Mouse (Mus musculus) left cerebral cortex, adult 2 months (tissue): ENCODE measurements around the gene Fto. TPM values are rescaled to one million over a fixed set of nuclear protein-coding genes. Genes with fewer than 3 reads are reported as not detected.

Experiments used
- DNase-seq, 2 experiments: peaks; one replicate each; pipeline ENCODE4 v3.0.0; 2021 to 2022; ENCODE audit warnings: low spot score in 2 of 2, mixed read lengths in 1 of 2; ENCODE audit errors: extremely low spot score in 1 of 2
- H3K27ac ChIP-seq: fragments of 200-600 bp; 2 replicates; pipeline ENCODE4 v1.8.1; 2022
- H3K4me3 ChIP-seq: fragments of 200-600 bp; 2 replicates; pipeline ENCODE4 v1.8.1; 2022
- CTCF ChIP-seq: fragments of 200-600 bp; IDR thresholded peaks from 2 replicates; pipeline ENCODE4 v1.8.1; 2022; ENCODE audit warnings: antibody characterized with exemption, mild to moderate bottlenecking, moderate library complexity
- intact Hi-C: fragments of 180-260 bp; cut with DNase I; formaldehyde crosslinking; loops from one replicate; pipeline ENCODE4 v1.15.1; 2025
- total RNA-seq, 2 experiments: library from RNA; stranded (reverse); gene quantifications; 2 replicates each; pipeline ENCODE4 v1.2.3; 2021

Fto gene
- total RNA-seq, 2 experiments from 2014 or later = 152 to 155 TPM

- no peak overlapping the region for H3K4me3 ChIP-seq
- DNase-seq = no peak
- intact Hi-C loops = no loop called here
- no peak for TF ChIP-seq CTCF
- peak overlapping the region; percentile 54 for H3K27ac ChIP-seq
Measured at GRCm38 (mm10) chr8:91365804-91366203, 52.5 kb downstream of the Fto start.

- H3K4me3 ChIP-seq = no peak overlapping the region
- TF ChIP-seq CTCF = no peak
- no peak overlapping the region for H3K27ac ChIP-seq
- intact Hi-C loops = loop anchor here (10.0 kb wide), 1 partner anchor 244 kb away; no protein-coding TSS in a partner anchor
- no peak for DNase-seq
Measured at GRCm38 (mm10) chr8:91370899-91371298, 57.6 kb downstream of the Fto start.

GRCm38 (mm10) chr8:91371995-91372394 lies 58.7 kb downstream of the Fto start:
- Histone ChIP-seq H3K27ac (no peak overlapping the region), H3K4me3 (no peak overlapping the region)
- intact Hi-C loops = loop anchor here (10.0 kb wide), 1 partner anchor 243 kb away; no protein-coding TSS in a partner anchor
- no peak for TF ChIP-seq CTCF
- DNase-seq = no peak

- Histone ChIP-seq H3K27ac (no peak overlapping the region), H3K4me3 (no peak overlapping the region)
- intact Hi-C loops = loop anchor here (10.0 kb wide), 1 partner anchor 242 kb away; no protein-coding TSS in a partner anchor
- TF ChIP-seq CTCF = no peak
- no peak for DNase-seq
Measured at GRCm38 (mm10) chr8:91372780-91373577, 59.7 kb downstream of the Fto start.

- no peak for DNase-seq
- TF ChIP-seq CTCF = no peak
- intact Hi-C loops = loop anchor here (5.0 to 10.0 kb wide), 3 partner anchors 107 to 982 kb away; partner anchors contain the start of gene Irx5
Measured at GRCm38 (mm10) chr8:91375054-91375938, 62.0 kb downstream of the Fto start.

GRCm38 (mm10) chr8:91376785-91377184 lies 63.5 kb downstream of the Fto start:
- Histone ChIP-seq H3K4me3 (no peak overlapping the region), H3K27ac (no peak overlapping the region)
- intact Hi-C loops = loop anchor here (5.0 to 10.0 kb wide), 3 partner anchors 106 to 981 kb away; partner anchors contain the start of gene Irx5
- TF ChIP-seq CTCF = no peak
- no peak for DNase-seq

More at GRCm38 (mm10) chr8:91375054-91375938, 62.0 kb downstream of the Fto start:
- Histone ChIP-seq H3K27ac (no peak overlapping the region), H3K4me3 (no peak overlapping the region)

GRCm38 (mm10) chr8:91377275-91377674 lies 64.0 kb downstream of the Fto start:
- no peak overlapping the region for H3K4me3 ChIP-seq
- TF ChIP-seq CTCF = no peak
- H3K27ac ChIP-seq = no peak overlapping the region
- intact Hi-C loops = loop anchor here (5.0 to 10.0 kb wide), 3 partner anchors 105 to 980 kb away; partner anchors contain the start of gene Irx5
- no peak for DNase-seq

GRCm38 (mm10) chr8:91378846-91379499 lies 65.6 kb downstream of the Fto start:
- intact Hi-C loops = loop anchor here (2.0 to 10.0 kb wide), 4 partner anchors 103 to 978 kb away; partner anchors contain the start of gene Irx5
- Histone ChIP-seq H3K27ac (no peak overlapping the region), H3K4me3 (no peak overlapping the region)
- peak; percentile 73 to 79 for DNase-seq
- peak; percentile 88 for TF ChIP-seq CTCF

GRCm38 (mm10) chr8:91380796-91381542 lies 67.6 kb downstream of the Fto start:
- Histone ChIP-seq H3K27ac (no peak overlapping the region), H3K4me3 (no peak overlapping the region)
- TF ChIP-seq CTCF = no peak
- DNase-seq = no peak
- intact Hi-C loops = no loop called here

- DNase-seq = no peak
- Histone ChIP-seq H3K4me3 (no peak overlapping the region), H3K27ac (no peak overlapping the region)
- intact Hi-C loops = no loop called here
- TF ChIP-seq CTCF = no peak
Measured at GRCm38 (mm10) chr8:91381543-91382106, 68.3 kb downstream of the Fto start.

- no peak for DNase-seq
- Histone ChIP-seq H3K4me3 (no peak overlapping the region), H3K27ac (peak overlapping the region; percentile 11; the same call in 1 of the 2 replicates)
- no peak for TF ChIP-seq CTCF
- intact Hi-C loops = no loop called here
Measured at GRCm38 (mm10) chr8:91383210-91383609, 69.9 kb downstream of the Fto start.
